Mouse (Mus musculus) left cerebral cortex, postnatal 14 days (tissue): Measurements from ENCODE around the gene Mthfd1l. TPM values are rescaled to one million over a fixed set of nuclear protein-coding genes. Genes with fewer than 3 reads are reported as not detected.

Source experiments
- DNase-seq, 2 experiments: peaks; one replicate each; pipeline ENCODE4 v3.0.0; 2021 to 2022; ENCODE audit warnings: low spot score in 2 of 2, mixed read lengths in 1 of 2
- intact Hi-C: fragments of 180-260 bp; cut with DNase I; formaldehyde crosslinking; loops from one replicate; pipeline ENCODE4 v1.15.1; 2025
- long read RNA-seq, 2 experiments: library from polyadenylated mRNA; stranded (forward); transcript quantifications; one replicate each; pipeline ENCODE4 v2.0.0; 2021
- total RNA-seq, 2 experiments: library from RNA; stranded (reverse); gene quantifications; 2 replicates each; pipeline ENCODE4 v1.2.3; 2021

Mthfd1l gene
- 10 to 100 TPM; 14.7 to 18.1 TPM for total RNA-seq
- long read RNA-seq, experiment 1, transcript Mthfd1l-202 (28 exons, 3,669 nt) = minor isoform, 9 of 29 reads
- long read RNA-seq, experiment 1, transcript Mthfd1l-201 (28 exons, 3,535 nt) = major isoform, 10 of 29 reads
- long read RNA-seq, experiment 1, partial matches to known transcripts = 2 of 29 reads
- long read RNA-seq, experiment 1, other reads (novel, unspliced or antisense) = 8 of 29 reads
- long read RNA-seq, experiment 2, transcript Mthfd1l-202 (28 exons, 3,669 nt) = major isoform, 6 of 29 reads
- long read RNA-seq, experiment 2, partial matches to known transcripts = 6 of 29 reads
- long read RNA-seq, experiment 2, other reads (novel, unspliced or antisense) = 13 of 29 reads

DNA sequence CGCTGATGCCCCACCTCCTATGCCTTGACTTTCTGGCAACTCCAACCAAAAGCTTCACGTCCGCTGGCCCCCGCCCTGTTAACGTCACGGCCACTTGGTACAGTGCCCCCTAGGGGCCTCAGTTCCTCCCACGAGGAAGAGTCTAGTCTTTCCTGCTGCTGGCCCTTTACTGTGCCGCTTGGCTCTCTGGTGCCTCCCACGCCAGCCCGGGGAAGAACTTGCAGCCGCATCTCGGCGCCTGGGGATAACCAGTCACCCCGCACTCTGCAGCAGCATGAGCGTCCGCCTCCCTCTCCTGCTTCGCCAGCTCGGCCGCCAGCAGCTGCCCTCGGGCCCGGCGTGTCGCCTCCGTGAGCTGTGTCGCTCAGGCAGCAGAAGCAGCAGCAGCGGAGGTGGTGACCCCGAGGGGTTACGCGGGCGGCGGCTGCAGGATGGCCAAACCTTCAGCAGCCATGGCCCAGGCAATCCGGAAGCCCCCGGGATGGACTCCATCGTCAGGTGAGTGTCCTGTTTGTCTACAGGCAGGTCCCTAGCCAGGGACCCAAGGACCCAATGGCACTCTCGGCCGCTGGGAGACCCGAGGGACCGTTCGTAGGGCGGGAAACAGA lies at the start of gene Mthfd1l:
TSS of gene Mthfd1l (plus strand) at position 138 of the 608 bp plus-strand sequence.
- intact Hi-C loops = no loop called here
- peak; percentile 81 to 89 for DNase-seq

DNA sequence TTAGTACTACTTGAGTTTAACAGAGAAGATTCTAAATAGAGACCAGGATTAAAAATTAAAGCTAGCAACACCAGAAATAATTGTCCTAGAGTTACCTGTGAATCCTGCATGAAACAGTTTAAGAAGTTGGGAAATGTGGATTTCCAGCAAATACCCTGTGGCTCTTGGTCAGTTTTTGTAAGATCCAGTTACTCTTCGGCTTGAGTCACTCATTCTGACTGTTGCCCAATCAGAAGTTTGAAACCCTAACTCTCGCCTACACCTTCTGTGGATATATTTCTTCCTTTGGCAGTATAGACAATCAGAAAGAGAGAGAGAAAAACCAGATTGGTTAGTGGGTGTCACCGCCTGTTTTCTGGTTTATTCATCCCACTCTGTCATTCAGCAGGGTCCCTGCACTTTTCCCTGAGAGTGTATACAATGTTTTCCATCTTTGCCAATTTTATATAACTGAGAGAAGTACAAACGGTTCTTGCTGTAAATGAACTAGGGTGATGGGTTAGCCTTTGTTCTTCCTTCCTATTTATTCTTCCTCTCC lies 44.8 kb upstream of the Mthfd1l start:
- no peak for DNase-seq
- intact Hi-C loops = no loop called here

DNA sequence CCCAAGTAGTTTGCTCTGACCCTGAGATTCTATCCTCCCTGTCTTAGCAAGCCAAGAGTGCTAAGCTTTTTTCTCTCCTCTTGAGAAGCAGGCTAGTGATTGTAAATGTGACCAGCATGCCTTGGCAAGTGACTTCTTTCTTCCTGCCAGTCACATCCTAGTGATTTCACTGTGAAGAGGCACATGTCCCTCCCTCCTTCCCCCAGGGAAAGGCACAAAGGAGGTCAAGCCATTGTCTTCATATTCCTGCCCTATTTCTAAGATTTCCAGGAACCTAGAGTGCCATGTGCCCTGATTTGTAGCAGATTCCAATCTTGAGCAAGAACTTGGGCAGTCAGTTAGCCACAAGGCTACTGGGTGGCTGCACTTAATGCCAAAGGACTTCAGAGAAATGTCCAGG lies 41.1 kb upstream of the Mthfd1l start:
- no peak for DNase-seq
- intact Hi-C loops = no loop called here

DNA sequence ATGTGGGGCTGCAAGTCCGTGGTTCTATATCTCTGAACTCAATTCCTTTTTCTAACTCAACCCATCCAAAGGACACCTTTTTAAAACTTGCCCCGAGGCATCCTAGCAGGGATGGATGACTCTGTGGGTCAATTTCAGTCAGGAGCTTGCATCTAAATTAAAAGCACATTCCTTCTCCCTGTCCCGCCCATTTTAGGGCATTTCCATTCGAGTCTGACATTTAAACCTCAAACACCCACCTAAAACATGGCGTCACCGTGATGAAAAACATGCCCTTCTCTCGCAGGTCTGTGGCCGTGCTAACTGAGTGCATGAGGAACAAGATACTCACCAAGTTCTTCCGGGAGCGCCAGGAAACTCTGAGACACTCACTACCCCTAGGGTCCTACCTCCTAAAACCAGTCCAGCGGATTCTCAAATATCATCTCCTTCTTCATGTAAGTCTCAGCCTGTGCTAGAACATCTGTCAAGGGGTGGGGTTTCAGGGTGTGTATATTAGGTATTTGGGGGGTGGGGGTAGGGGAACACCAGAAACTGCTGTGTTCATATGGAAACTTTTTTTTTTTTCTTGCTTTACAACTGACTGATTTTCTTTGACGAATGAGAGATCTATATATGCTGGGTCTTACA lies 39.5 kb upstream of the Mthfd1l start:
- intact Hi-C loops = no loop called here
- no peak for DNase-seq

DNA sequence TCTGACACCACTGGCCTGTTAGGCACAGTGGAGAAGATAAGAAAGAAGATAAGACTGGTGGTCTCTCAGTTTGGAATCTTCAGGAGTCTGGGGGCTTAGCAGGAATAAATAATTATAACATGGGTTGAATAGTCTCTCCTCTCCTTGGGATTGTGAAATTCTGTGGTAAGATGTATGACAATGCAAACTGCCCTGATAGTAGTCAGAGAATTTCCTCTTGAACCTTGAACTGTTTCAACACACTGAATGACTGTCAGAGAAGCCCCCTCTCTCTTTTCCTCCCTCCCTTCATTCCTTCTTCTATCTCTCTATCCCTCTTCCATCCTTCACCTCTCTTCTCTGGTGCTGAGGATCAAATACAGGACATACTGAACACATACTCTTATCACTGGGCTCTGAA lies 36.1 kb upstream of the Mthfd1l start:
- no peak for DNase-seq
- intact Hi-C loops = no loop called here

DNA sequence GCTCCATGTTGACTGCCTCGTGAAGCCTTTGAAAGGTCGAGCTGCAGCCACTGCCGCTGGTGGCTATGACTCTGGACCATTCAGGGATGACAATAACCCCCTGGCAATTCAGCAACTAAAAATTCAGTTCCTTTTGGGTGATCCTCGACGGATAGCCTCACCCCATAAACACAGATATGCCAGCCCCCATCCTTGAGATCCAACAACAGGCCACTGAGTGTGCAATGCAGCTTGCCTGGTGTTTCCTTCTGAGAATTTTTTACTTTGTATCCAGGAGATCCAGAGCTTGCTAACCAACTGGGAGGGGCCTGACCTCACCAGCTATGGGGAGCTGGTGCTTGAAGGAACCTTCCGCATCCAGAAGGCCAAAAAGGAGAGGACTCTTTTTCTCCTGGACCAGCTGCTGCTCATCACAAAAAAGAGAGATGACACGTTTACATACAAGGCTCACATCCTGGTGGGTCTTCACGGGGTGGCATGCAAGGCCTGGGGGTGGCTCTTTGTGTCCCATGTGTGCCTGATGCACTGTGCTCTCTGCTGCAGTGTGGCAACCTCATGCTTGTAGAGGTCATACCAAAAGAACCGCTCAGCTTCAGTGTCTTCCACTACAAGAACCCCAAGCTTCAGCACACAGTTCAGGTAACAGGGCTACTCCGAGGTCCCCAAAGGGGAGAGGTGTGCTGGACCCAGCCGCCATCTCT lies 32.9 kb upstream of the Mthfd1l start:
- intact Hi-C loops = loop anchor here (5.0 kb wide), 2 partner anchors 198 to 608 kb away; partner anchors contain the start of gene Plekhg1
- no peak for DNase-seq

DNA sequence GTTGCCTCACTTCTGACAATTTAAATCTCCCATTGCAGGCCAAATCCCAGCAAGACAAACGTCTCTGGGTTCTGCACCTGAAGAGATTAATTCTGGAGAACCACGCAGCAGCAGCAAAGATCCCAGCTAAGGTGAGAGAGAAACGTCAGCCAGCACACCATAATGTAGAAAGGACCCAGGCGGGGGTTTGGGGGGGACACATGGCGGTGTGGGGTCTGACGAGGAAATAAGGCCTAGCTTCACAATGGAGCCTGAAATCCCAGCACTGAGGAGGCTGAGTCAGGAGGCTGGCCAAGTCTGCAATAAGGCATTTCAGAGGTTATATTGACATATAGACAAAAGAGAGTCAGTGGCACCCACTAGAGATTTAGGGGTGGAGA lies 32.3 kb upstream of the Mthfd1l start:
- no peak for DNase-seq
- intact Hi-C loops = loop anchor here (5.0 kb wide), 2 partner anchors 198 to 608 kb away; partner anchors contain the start of gene Plekhg1

DNA sequence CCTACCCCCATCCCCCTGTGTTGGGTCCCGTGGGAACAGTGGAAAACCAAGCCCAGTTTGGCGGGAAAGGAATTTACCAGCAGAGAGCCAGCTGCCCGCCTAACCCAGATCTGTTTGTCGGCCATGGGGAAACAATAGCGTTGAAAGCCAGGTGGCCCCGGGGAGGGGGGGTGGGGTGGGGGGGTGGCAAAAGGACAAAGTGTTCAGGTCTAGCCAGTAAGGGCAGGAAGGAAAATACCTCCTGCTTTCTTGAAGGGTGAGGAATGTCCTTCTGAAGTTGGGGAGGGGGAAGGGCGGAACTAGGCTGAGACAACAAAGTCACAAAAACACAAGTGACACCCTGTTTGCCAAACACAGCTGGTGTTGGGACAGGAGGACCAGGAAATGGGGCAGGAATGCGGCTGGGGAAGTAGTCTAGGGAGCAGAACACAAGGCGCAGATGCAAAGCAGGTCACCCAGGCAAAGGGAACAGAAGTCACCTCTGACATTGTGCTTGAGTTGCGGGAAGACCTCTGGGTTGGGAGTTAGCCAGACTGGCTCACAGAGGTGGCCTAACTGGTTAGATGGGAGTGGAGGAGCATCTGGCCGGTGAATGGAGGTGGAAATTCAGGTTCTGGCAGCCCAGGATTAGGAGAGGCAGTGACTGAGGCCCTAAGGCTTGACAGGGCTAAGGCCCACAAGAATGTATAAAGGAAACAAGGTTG lies 31.7 kb upstream of the Mthfd1l start:
- intact Hi-C loops = loop anchor here (5.0 kb wide), 2 partner anchors 199 to 609 kb away; partner anchors contain the start of gene Plekhg1
- no peak for DNase-seq

DNA sequence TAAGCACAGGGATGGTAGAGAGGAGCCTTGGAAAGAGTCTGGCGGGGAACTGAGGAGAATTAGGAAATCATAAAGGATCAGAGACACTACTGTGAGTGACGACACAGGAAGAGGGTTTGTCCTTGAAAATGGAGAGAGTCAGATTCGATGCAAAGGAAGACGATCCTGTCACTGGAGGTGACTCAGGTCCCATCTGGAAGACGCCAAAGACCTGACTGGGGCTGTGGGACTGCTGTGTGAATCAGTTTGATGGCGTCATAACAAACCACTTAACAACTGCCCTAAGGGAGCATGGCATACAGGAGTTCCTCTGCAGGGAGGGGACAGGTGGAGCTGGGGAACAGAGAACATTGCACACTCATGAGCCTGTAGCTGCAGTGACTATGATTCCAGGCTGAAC lies 30.6 kb upstream of the Mthfd1l start:
- intact Hi-C loops = loop anchor here (5.0 kb wide), 2 partner anchors 200 to 610 kb away; partner anchors contain the start of gene Plekhg1
- no peak for DNase-seq

DNA sequence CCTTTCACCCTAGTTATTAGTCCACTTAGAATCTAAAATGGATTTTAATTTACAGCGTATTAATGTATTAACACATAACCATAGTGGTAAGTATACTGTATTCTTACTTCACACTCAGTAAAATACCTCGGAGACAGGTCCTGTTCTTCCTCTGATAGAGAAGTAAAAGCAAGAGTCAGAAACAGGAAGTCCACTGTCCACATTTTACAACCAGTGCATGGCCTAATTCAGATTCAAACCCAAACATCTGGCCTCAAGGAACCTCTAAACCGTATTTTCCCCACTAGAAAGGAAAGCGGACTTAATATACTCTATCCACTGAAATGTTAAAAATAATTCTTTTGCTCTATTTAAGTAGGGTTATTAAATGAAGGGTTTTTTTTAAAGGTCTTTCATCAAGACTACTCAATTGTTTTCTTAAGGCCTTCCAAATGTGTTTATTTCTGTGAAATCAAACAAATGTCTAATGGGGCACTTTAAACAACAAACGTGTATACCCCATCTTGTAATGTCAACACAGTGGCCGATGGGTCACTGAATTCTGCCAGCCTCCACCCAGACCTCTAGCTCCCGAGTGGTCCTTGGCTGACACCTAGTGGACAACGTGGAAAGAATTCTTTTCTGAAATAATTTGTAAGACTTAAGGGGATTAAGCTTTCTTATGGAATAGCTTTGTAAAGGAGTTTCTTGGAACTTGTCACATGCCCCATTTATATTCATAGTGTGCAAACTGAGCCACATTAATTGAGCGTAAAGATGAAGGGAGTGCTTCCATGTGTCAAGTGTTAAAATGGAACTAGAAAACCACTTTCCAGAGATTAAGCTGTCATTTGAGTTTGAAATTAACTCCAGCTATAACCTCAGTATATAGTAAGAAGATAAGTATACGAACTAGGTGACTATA lies 29.2 kb upstream of the Mthfd1l start:
- DNase-seq = peak in 1 of 2 experiments; percentile 63
- intact Hi-C loops = loop anchor here (1.0 to 5.0 kb wide), 4 partner anchors 201 to 611 kb away; partner anchors contain the start of gene Plekhg1

DNA sequence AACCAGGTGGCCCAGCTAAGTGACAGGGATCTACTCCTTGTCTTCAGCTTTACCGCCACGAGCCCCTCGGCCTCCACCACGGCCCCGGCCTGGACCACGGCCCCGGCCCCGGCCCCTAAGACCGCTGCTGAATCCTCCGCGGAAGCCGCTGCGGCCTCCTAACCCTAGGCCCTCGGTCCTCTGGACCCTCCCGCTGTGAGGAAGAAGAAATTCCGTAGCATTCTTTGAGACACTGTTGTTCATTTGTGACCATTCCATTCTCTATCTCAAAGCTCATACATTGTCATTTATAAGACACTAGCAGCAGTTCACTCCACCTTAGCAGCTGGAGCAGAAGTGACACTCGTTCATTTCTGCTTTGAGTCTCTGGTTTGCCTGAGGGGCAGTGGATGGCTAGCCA lies 26.0 kb upstream of the Mthfd1l start:
- DNase-seq = no peak
- intact Hi-C loops = no loop called here

DNA sequence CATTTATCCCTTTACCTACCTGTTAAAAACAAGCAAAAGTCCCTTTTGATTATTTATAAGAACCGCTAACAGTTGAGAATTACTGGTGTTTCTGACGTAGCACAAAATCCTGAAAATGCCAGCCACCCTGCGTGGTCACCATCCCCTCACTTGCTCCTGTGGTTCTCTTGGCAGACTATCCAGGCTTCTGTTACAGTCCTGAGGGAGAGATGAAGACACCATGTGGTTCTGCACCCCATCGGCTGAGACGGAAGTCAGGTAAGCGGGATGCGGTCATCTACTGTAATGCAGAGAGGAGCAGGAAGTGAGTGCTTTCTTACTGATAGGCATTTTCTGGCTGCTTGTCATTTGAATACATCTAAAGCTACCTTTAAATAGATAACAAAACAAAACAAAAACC lies 25.6 kb upstream of the Mthfd1l start:
- no peak for DNase-seq
- intact Hi-C loops = no loop called here

DNA sequence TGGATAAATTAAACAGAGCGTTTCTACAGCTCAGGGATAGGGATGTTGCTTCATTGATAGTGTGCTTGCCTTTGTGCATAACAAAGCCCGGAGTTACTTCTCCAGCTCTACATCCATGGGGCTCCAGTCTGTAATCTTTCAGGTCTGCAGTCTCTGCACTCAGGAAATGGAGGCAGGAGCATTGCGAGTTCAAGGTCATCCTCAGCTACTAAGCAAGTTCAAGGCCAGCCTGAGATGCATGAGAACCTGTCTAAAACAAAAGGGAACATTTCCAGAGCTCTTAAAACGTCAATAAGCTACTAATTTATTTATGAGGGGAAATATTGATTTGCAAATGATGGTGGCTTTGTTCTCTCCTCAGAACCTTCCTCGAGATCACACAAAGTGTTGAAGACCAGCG lies 23.6 kb upstream of the Mthfd1l start:
- intact Hi-C loops = no loop called here
- no peak for DNase-seq

DNA sequence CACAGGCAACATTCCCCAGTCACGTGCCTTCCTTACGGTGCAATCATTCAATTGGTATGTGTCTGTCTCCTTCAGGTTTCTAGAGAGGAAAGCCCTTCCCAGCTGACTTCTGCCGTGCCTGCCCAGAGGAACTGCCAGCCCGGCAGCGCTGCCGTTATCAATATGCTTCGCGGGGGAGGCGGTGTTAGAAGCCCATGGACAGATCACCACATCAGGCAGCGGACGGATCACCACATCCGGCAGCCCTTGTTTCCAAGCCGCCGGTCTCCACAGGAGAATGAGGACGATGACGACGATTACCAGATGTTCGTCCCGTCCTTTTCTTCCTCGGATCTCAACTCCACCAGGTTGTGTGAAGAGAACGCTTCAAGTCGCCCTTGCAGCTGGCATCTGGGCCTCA lies 16.4 kb upstream of the Mthfd1l start:
- intact Hi-C loops = no loop called here
- DNase-seq = no peak

DNA sequence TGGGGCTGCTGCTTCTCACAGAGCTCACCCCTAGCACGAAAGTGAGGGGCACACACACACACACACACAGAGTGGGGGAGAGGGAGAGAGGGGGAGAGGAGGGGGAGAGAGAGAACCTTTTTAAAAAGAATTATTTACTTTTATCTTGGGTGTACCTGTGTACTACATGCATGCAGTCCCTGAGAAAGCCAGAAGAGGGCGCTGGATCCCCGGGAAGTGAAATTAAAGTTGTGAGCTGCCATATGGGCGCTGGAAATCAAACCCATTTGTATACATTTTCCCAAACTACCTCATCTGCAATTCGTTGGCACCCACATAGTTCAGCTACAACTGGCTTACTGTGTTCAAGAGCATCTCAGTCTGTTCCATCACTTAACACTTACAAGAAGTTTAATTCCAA lies 14.3 kb upstream of the Mthfd1l start:
- DNase-seq = no peak
- intact Hi-C loops = no loop called here

DNA sequence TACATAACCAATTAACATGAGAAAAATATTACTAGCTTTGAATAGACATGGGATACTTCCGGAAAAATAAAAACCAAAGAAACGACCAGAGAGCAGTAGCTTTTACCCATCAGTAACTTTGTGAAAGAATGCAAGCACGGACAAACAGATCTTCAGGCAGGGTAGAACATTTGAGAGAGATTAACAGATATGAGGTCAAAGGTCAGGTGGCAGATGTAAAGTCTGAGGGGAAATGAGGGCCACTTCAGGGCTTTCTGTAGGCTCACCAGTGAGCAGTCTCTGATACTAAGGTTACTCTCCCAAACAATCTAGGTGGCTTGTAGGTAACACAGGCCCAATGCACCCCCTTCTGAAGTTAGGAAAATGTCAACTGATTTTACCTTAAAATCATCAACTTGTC lies 3.9 kb upstream of the Mthfd1l start:
- no peak for DNase-seq
- intact Hi-C loops = no loop called here

DNA sequence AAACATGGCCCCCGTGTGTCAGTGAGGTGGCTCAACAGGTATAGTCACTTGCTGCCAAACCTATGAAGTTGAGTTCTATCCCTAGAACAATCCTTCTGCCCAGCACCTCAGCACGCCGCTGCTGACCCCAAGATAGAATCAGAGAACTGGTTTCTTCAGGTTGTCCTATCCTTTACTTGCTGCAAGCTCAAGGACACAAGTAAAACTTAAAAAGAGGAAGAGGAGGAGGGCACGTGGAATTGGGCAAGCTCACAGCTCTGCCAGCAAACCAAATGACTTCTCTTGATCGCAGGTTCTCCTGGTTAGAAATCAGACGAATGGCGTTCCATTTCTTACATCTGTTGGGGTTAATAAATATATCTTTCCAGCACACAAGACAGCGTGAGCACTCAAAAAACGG lies 681 bp upstream of the Mthfd1l start:
- intact Hi-C loops = no loop called here
- DNase-seq = no peak

DNA sequence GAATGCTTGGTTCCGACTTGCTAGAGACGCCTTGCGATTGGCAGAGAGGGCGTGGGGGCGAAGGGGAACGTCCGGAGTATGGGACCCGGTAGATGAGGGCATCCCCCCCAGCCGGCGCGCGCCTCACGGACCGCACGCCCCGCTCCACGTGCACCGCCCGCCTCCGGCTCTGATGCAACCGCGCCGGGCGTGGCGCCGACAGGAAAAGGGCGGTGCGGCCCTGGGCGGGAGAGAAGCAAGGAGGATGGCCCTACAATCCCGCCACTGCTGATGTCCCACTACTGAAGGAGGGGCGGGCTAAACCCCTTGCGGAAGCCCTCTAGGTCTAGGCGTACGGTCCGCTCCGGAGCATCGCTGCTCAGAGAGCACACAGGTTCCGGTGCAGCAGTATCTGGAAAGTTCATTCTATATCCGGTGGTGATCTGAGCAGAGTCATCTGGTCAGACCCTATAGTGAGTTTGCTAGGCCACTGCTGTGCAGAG lies 712 bp downstream of the Mthfd1l start:
- intact Hi-C loops = no loop called here
- DNase-seq = peak; percentile 82 to 85
